Mouse (Mus musculus) forebrain, embryonic 11.5 days (tissue): ENCODE data around the gene Ankrd44. TPM values are rescaled to one million over a fixed set of nuclear protein-coding genes. Genes with fewer than 3 reads are reported as not detected.

Experiments used
- ATAC-seq: fragments of 200-750 bp; cut with Nextera tagmentation; replicated peaks from 2 replicates; pipeline ENCODE4 v1.8.0; 2017; ENCODE audit warnings: moderate TSS enrichment; ENCODE audit not compliant: low FRiP score
- DNase-seq: peaks from one replicate; pipeline ENCODE4 v3.0.0-alpha.2; 2017; ENCODE audit warnings: low spot score
- H3K27ac ChIP-seq: fragments of 300-500 bp; sonication (generic); 2 replicates; pipeline ENCODE4 v1.5.1; 2014; ENCODE audit warnings: low read depth, low read length
- H3K27me3 ChIP-seq: fragments of 300-500 bp; sonication (generic); 2 replicates; pipeline ENCODE4 v1.6.1; 2014; ENCODE audit warnings: mild to moderate bottlenecking, low read length, mixed read lengths; ENCODE audit not compliant: control insufficient read depth, insufficient read depth
- H3K36me3 ChIP-seq: fragments of 300-500 bp; sonication (generic); 2 replicates; pipeline ENCODE4 v1.6.1; 2014; ENCODE audit warnings: mild to moderate bottlenecking, low read length, moderate library complexity, mixed read lengths; ENCODE audit not compliant: control insufficient read depth, insufficient read depth
- H3K4me1 ChIP-seq: fragments of 300-500 bp; sonication (generic); replicated peaks from 2 replicates; pipeline ENCODE4 v1.6.1; 2014; ENCODE audit warnings: low read length, mixed read lengths; ENCODE audit not compliant: control insufficient read depth, insufficient read depth
- H3K4me2 ChIP-seq: fragments of 300-500 bp; sonication (generic); 2 replicates; pipeline ENCODE4 v1.6.1; 2014; ENCODE audit warnings: low read depth, mild to moderate bottlenecking, low read length, moderate library complexity, mixed read lengths; ENCODE audit not compliant: severe bottlenecking
- H3K4me3 ChIP-seq: fragments of 300-500 bp; sonication (generic); 2 replicates; pipeline ENCODE4 v1.5.1; 2014; ENCODE audit warnings: low read depth, low read length
- H3K9ac ChIP-seq: fragments of 300-500 bp; sonication (generic); 2 replicates; pipeline ENCODE4 v1.6.1; 2014; ENCODE audit warnings: low read length
- H3K9me3 ChIP-seq: fragments of 300-500 bp; sonication (generic); 2 replicates; pipeline ENCODE4 v1.6.1; 2016; ENCODE audit warnings: low read length, mixed read lengths; ENCODE audit not compliant: control insufficient read depth
- WGBS: fragments of 180-500 bp; shearing (Covaris S2); extraction: QIAGEN DNeasy Blood & Tissue Kit; methylation state at CpG from one replicate; pipeline ENCODE4 v1.1.7; 2014; 5-methylcytosine and 5-hydroxymethylcytosine counted together
- polyA plus RNA-seq: library from polyadenylated mRNA; unstranded; fragments of >200 nt; fragmentation: Nextera tagmentation; extraction: Ambion mirVana; gene quantifications from 2 replicates; pipeline ENCODE4 v1.2.1, GENCODE M21; 2014

Ankrd44 gene
- polyA plus RNA-seq, 1 experiment from 2014 or later: 19.3 TPM

GRCm38 (mm10) chr1:54842765-54843461 is 83.3 kb downstream of the Ankrd44 start:
- Histone ChIP-seq H3K27me3 (no peaks in the 10 kb centered on the region), H3K27ac (no peak overlapping the region), H3K9me3 (no peaks in the 10 kb centered on the region), H3K4me3 (no peak overlapping the region), H3K36me3 (no peaks in the 10 kb centered on the region), H3K4me1 (no peaks in the 10 kb centered on the region), H3K9ac (no peak overlapping the region), H3K4me2 (no peak overlapping the region)
- ATAC-seq (no peak), DNase-seq (peak; percentile 19)
- WGBS: 89% methylated on average over 7 of the region's 7 CpGs

DNA sequence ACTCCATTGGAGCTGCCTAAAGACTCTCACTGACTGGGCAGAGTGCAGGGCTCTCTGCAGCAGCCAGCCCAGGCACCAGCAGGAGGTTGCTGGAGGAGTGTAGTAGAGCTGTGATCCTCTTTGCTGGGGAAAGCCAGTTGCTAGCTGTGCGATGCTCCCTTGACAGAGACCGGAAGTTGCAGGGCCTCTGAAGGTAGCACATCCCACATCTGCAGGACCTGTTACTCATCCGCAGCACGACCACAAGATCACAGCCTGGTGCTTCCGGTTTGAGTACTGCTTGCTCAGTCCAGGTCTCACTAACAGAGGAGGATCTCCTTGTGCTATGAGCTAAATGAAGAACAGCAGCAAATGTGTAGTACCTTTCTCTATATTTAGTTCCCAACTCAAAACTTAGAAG is 84.4 kb downstream of the Ankrd44 start:
- Histone ChIP-seq H3K9ac (no peak overlapping the region), H3K4me1 (no peaks in the 10 kb centered on the region), H3K9me3 (no peaks in the 10 kb centered on the region), H3K4me3 (no peak overlapping the region), H3K27me3 (no peaks in the 10 kb centered on the region), H3K4me2 (no peak overlapping the region), H3K27ac (no peak overlapping the region), H3K36me3 (no peaks in the 10 kb centered on the region)
- DNase-seq (no peak), ATAC-seq (no peak)
- 61% methylated on average over 5 of the region's 5 CpGs for WGBS

DNA sequence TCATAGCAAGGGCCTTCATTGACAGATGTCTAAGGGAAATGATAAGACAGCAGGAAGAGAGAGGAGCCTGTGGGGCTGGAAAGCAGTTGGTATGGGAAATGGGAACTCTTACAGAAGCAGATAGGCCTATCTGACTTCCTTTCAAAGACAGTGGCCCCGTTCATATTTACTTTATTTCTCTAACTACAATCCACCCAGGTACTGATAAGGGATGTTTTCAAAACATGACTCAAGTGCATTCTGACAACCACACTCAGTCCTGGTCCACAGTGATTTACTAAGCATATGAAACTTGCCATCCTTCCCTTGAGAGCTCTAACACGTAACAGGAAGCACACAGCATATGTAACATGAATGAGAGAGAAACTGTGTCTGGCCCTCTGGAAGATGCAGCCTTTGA is 86.1 kb downstream of the Ankrd44 start:
- no peak for ATAC-seq
- no peaks in the 10 kb centered on the region for H3K9me3 ChIP-seq
- WGBS: 80% methylated on average over 2 of the region's 2 CpGs

GRCm38 (mm10) chr1:54838486-54838805 is 87.7 kb downstream of the Ankrd44 start:
- no peaks in the 10 kb centered on the region for H3K4me1 ChIP-seq
- no peaks in the 10 kb centered on the region for H3K27me3 ChIP-seq
- H3K4me2 ChIP-seq: no peak overlapping the region
- H3K9ac ChIP-seq: no peak overlapping the region
- no peak overlapping the region for H3K27ac ChIP-seq
- no peaks in the 10 kb centered on the region for H3K36me3 ChIP-seq
- no peaks in the 10 kb centered on the region for H3K9me3 ChIP-seq
- DNase-seq (no peak), ATAC-seq (no peak)
- WGBS: 92% methylated on average over 6 of the region's 6 CpGs
- no peak overlapping the region for H3K4me3 ChIP-seq

More for the DNA sequence above, 86.1 kb downstream of the Ankrd44 start:
- Histone ChIP-seq H3K4me1 (no peaks in the 10 kb centered on the region), H3K27me3 (no peaks in the 10 kb centered on the region), H3K4me2 (no peak overlapping the region), H3K4me3 (no peak overlapping the region), H3K27ac (no peak overlapping the region), H3K36me3 (no peaks in the 10 kb centered on the region), H3K9ac (no peak overlapping the region)
- DNase-seq: no peak

DNA sequence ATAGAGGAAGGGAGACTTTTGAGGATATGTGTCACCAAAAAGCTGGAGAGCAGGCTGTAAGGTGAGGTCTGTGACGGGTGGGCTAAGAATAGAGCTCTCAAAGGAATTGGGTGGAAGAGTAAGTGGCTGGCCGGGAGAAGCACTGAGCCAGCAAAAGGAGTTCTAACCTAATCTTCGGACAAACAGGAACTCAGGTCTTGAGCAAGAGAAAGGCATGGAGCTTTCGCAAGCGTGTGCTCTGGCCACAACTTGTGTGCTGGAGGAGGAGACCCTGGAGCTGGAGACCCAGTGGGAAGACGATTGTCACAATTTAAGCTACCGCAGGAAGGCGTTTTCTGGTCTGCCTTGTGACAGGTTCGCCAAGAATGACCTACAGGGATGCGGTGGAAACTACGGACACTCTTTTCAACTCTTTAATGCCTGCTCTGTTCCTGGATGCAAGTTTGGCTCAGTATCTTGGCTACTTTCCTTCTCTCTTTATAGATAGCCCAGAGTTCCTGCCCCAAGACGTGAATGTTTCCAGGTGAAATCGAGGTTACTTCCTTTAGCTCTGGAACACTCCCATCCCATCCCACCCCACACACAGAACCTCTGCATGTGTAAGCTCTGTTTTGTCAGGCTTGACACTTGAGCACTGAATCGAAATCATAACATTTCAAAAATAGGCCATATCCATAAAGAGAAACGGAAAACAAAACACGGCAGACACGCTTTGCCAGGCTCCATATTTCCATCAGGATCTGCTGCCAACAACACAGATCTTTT is 88.3 kb downstream of the Ankrd44 start:
- H3K4me1 ChIP-seq: no peaks in the 10 kb centered on the region
- no peak overlapping the region for H3K9ac ChIP-seq
- no peaks in the 10 kb centered on the region for H3K27me3 ChIP-seq
- no peak for ATAC-seq
- H3K27ac ChIP-seq: no peak overlapping the region
- no peak overlapping the region for H3K4me3 ChIP-seq
- no peak overlapping the region for H3K4me2 ChIP-seq
- H3K36me3 ChIP-seq: no peaks in the 10 kb centered on the region
- H3K9me3 ChIP-seq: no peaks in the 10 kb centered on the region
- peak; percentile 2 for DNase-seq
- 90% methylated on average over 17 of the region's 17 CpGs for WGBS

DNA sequence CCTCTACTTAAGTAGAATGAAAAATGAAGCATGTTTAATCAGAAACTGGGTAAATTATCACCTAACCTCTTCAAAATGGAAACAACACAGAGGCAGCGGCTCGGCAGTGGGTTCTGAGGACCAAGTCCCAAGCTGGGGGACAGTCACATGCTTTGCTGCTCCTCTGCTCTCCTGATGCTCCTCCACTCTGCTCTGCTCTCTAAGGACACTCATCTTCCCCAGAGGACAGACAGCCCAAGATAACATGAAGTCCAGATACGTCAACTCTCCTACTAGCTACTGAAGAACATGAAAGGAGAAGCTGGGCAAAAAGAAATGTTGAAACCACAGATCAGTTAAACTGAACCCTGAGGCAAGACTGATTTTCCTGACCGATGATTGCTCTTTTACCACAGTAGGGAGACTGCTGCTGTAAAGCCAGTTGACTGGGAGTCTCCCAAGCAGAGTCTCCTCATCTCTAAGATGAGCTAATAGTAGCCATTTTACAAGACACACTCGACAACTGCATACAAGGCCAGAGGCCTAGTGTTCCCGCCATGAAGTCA is 90.5 kb downstream of the Ankrd44 start:
- ATAC-seq: no peak
- DNase-seq: peak; percentile 30
- H3K27ac ChIP-seq: no peak overlapping the region
- no peaks in the 10 kb centered on the region for H3K9me3 ChIP-seq
- H3K27me3 ChIP-seq: no peaks in the 10 kb centered on the region
- no peaks in the 10 kb centered on the region for H3K4me1 ChIP-seq
- 92% methylated on average over 6 of the region's 6 CpGs for WGBS
- no peak overlapping the region for H3K4me3 ChIP-seq
- no peak overlapping the region for H3K9ac ChIP-seq
- H3K36me3 ChIP-seq: no peaks in the 10 kb centered on the region
- H3K4me2 ChIP-seq: no peak overlapping the region

DNA sequence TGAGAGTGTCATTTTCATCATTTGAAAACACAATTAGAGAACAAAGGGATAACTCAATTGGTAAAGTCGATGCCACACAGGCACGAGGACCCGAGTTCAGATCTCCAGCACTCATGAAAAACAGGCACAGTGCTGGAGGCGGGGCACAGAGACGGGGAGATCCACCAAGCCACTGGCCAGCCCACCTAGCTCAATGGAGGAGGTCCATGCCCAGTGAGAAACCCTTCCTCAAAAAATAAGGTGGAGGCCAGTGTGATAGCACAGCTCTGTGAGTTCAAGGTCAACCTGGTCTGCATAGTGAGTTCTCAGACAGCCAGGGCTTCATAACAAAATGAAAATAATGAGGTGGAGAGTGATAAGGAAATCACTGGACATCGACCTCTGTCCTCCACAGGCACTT is 93.0 kb downstream of the Ankrd44 start:
- 89% methylated on average over 6 of the region's 6 CpGs for WGBS
- no peaks in the 10 kb centered on the region for H3K9me3 ChIP-seq
- ATAC-seq: no peak
- no peak overlapping the region for H3K27ac ChIP-seq
- no peaks in the 10 kb centered on the region for H3K27me3 ChIP-seq
- H3K9ac ChIP-seq: no peak overlapping the region
- H3K36me3 ChIP-seq: no peaks in the 10 kb centered on the region
- DNase-seq: peak; percentile 49
- no peaks in the 10 kb centered on the region for H3K4me1 ChIP-seq
- H3K4me3 ChIP-seq: no peak overlapping the region
- no peak overlapping the region for H3K4me2 ChIP-seq

DNA sequence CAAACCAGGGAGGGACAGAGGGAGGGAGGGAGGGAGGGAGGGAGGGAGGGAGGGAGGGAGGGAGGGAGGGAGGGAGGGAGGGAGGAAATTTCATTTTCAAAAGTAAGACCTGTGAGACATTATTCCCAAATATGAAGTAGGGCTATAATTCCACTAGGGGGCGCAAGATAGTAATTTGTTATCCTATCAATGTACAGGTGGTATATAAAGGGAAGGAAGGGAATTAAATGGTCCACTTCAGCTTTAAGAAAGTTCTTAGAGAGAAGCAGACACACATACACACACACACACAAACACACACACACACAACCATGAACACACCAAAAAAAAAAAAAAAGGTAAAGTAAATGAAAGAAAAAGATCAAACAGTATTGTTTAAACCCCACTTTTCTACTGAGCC is 93.4 kb downstream of the Ankrd44 start:
- no peaks in the 10 kb centered on the region for H3K36me3 ChIP-seq
- no peak overlapping the region for H3K27ac ChIP-seq
- WGBS: 0% methylated on average over 1 of the region's 1 CpGs
- no peaks in the 10 kb centered on the region for H3K4me1 ChIP-seq
- peak; percentile 30 for DNase-seq
- H3K27me3 ChIP-seq: no peaks in the 10 kb centered on the region
- H3K9me3 ChIP-seq: no peaks in the 10 kb centered on the region
- H3K9ac ChIP-seq: no peak overlapping the region
- H3K4me2 ChIP-seq: no peak overlapping the region
- ATAC-seq: peak; percentile 55; the same call in 1 of the 2 replicates
- H3K4me3 ChIP-seq: no peak overlapping the region
